Mouse (Mus musculus): ENCODE data around the gene Asb16.

Gene Asb16

GRCm38 (mm10) chr11:102327839-102328238 is 59.3 kb downstream of the Asb16 start:
- in situ Hi-C loops (cut with MboI, MseI), result no loop called here

Data from regulatory T cell (primary cell).